Mouse (Mus musculus) limb, embryonic 12.5 days (tissue): ENCODE measurements at regions not wholly inside any gene's neighbourhood (a gene's known extent, or its start where the extent isn't known, plus 50 kb on each side); places are given as distances from the start of the nearest gene placed in this dataset.

ENCODE experiments used
- ATAC-seq: fragments of 200-750 bp; cut with Nextera tagmentation; 2 replicates; pipeline ENCODE4 v1.8.0; 2017; ENCODE audit warnings: low read depth, moderate TSS enrichment; ENCODE audit not compliant: insufficient number of reproducible peaks, insufficient read depth, low FRiP score, low TSS enrichment
- H3K27ac ChIP-seq: fragments of 300-500 bp; sonication (generic); 2 replicates; pipeline ENCODE4 v1.5.1; 2016; ENCODE audit warnings: mild to moderate bottlenecking, moderate library complexity
- H3K27me3 ChIP-seq: fragments of 300-500 bp; sonication (generic); 2 replicates; pipeline ENCODE4 v1.6.1; 2016; ENCODE audit warnings: mild to moderate bottlenecking, moderate library complexity
- H3K36me3 ChIP-seq: fragments of 300-500 bp; sonication (generic); 2 replicates; pipeline ENCODE4 v1.6.1; 2016; ENCODE audit warnings: mild to moderate bottlenecking, moderate library complexity
- H3K4me1 ChIP-seq: fragments of 300-500 bp; sonication (generic); replicated peaks from 2 replicates; pipeline ENCODE4 v1.6.1; 2016
- H3K4me2 ChIP-seq: fragments of 300-500 bp; sonication (generic); 2 replicates; pipeline ENCODE4 v1.6.1; 2016; ENCODE audit warnings: mild to moderate bottlenecking, moderate library complexity
- H3K4me3 ChIP-seq: fragments of 300-500 bp; sonication (generic); replicated peaks from 2 replicates; pipeline ENCODE4 v1.5.1; 2016; ENCODE audit warnings: mild to moderate bottlenecking
- H3K9ac ChIP-seq: fragments of 300-500 bp; sonication (generic); replicated peaks from 2 replicates; pipeline ENCODE4 v1.6.1; 2016; ENCODE audit warnings: mild to moderate bottlenecking, moderate library complexity
- H3K9me3 ChIP-seq: fragments of 300-500 bp; sonication (generic); 2 replicates; pipeline ENCODE4 v1.6.1; 2016; ENCODE audit warnings: mild to moderate bottlenecking, moderate library complexity
- WGBS: fragments of 180-500 bp; shearing (Covaris S2); methylation state at CpG from one replicate; pipeline ENCODE4 v1.1.7; 2016; 5-methylcytosine and 5-hydroxymethylcytosine counted together

DNA sequence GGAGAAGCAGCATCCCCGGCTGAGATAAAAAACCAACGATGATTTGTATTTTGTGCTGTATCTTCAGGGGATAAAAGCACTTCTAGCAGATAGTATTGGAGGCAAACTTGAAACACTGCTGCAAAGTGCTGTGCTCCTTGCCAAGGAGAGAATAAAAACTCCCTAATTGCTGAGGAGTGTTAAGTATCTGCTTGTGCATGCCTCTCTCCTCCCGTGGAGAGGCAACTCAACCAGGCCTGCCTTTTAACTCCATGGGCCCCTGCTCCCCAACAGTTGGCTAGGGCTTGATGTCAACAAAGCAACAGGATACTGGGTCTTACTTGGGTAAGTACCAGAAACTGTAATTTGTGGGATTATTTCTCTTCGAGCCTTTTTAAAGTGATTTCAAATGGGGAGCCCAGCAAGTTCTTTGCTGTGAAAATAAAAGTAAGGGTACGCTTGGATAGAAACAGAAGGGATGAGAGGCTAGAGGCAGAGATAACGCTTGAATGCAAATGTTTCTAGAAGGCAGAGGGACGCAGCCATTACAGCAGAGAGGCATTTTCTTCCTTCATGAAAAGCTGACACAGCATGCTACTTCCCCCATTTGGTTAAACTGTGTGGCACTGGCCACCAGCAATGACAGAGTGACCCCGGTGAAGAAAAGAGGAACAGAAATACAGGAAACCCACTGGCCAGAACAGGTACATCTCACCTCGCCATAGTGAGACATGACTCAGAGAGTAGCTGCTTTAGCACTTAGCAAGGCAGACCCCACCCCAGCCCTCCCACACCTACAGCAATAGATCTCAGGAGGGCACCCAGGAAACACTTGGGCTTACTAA is 369.0 kb upstream of the Spred2 start:
- Histone ChIP-seq H3K4me2 (no peak overlapping the region), H3K27me3 (no peaks in the 10 kb centered on the region), H3K9ac (no peak overlapping the region), H3K4me3 (no peak overlapping the region), H3K27ac (no peak overlapping the region), H3K4me1 (no peaks in the 10 kb centered on the region), H3K36me3 (no peaks in the 10 kb centered on the region), H3K9me3 (no peaks in the 10 kb centered on the region)
- ATAC-seq = no peak
- 73% methylated on average over 9 of the region's 9 CpGs for WGBS

DNA sequence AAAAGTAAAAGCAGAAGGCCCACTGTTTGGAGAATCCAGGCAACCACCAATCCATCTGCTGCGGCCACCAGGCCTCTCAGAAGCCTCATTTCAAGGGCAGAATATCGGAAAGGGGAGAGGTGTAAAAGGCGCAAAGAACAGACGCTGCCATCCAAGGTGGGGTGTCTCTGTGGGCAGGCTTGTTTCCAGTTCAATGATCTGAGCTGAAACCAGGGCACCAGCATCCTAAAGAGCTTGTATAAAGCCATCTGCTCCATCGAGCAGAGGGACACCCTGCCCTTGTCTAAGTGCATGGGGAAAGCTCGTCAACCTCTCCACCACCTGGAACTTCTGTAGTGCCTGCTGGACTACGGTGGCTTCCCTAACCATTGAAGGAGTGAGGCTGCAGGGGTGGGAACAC is 363.7 kb upstream of the Spred2 start:
- no peak overlapping the region for H3K9ac ChIP-seq
- no peaks in the 10 kb centered on the region for H3K4me1 ChIP-seq
- H3K36me3 ChIP-seq = no peaks in the 10 kb centered on the region
- no peak overlapping the region for H3K27ac ChIP-seq
- H3K27me3 ChIP-seq = no peaks in the 10 kb centered on the region
- 78% methylated on average over 7 of the region's 7 CpGs for WGBS
- H3K9me3 ChIP-seq = no peaks in the 10 kb centered on the region
- ATAC-seq = no peak
- H3K4me2 ChIP-seq = no peak overlapping the region
- no peak overlapping the region for H3K4me3 ChIP-seq

DNA sequence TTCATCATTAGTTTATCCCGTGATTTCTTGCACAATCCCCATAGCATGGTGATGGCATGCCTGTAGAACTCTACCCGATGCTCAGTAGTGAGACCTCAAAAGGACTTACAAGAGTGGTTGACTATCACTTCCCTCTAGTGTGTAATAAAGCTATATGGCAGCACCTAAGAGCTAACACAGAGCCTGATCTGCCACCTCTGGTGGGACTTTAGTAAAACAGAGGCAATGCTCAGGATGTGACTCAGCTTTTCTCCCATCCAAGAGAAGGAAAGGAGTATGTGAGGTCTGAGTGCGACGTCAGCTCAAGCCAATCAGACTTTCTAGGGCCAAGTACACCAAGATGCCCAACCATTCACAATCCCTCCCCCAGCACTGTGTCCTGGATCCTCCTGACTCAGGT is 361.5 kb upstream of the Spred2 start:
- H3K27ac ChIP-seq = no peak overlapping the region
- no peaks in the 10 kb centered on the region for H3K27me3 ChIP-seq
- no peaks in the 10 kb centered on the region for H3K9me3 ChIP-seq
- no peak overlapping the region for H3K9ac ChIP-seq
- no peak overlapping the region for H3K4me2 ChIP-seq
- WGBS = 90% methylated on average over 4 of the region's 4 CpGs
- H3K36me3 ChIP-seq = no peaks in the 10 kb centered on the region
- H3K4me1 ChIP-seq = no peaks in the 10 kb centered on the region
- no peak for ATAC-seq
- H3K4me3 ChIP-seq = no peak overlapping the region

DNA sequence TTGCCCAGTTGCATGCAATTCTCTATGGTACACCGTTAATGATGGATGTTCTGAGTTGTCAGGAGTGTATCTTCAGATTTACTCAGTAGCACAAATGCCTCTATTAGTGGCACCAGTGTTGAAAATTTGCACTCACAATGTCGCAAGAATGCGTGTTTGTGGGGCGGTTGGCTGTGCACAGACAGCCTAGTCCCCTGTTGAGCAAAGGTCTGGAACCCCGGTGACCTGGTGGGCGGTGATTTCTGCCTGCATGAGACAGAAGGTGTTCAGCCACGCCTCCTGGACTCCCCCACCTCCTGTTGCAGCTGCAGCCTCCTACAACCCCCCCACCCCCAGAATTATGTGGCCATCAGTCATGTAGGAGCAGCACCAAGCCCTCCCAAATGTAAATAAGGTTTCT is 338.9 kb upstream of the Spred2 start:
- no peak overlapping the region for H3K4me3 ChIP-seq
- 0 out of 2 replicates have a peak, but pooled peaks cover 4% of the 10 kb centered on the region for H3K9me3 ChIP-seq
- H3K27me3 ChIP-seq = no peaks in the 10 kb centered on the region; the same call in 1 of the 2 replicates
- no peak overlapping the region for H3K9ac ChIP-seq
- WGBS = 76% methylated on average over 7 of the region's 7 CpGs
- no peak overlapping the region for H3K4me2 ChIP-seq
- no peak for ATAC-seq
- no peak overlapping the region for H3K27ac ChIP-seq
- no peaks in the 10 kb centered on the region for H3K36me3 ChIP-seq
- no peaks in the 10 kb centered on the region for H3K4me1 ChIP-seq

DNA sequence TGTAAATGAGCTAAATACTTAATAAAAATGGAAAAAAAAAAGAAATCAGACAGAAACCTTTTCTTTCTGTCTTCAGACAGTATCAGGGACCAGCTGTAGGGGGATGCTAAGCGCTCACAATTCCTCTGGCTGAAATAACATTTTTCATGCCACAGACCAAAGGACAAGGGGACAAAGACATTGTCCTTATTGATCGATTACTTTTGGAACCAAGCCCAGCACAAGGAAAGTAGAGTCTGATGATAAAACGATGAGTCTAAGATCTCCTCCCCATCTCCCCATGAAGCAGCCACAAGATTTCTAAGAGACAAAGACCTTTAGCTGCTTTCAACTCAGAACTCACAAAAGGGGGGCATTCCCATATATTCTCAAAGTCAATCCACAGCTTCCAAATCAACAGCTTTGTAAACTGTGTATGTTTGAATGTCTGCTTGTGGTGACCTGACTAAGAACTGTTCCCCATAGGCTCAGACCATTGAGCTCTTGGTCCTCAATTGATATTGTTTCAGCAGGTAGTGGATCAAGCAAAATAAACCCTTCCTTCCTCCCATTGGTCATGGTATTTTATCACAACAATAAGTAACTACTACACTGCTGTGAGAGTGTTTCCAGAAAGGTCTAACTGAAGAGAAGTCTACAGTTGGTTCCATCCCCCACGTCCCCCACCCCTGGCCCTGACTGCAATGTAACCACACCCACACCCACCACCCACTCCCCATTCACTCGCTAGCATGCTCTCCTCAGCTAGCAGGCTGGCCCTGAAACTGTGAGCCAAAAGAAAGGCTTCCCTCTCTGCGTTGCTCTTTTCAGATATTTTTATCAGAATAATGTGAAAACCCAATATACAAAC is 331.4 kb upstream of the Spred2 start:
- WGBS = 86% methylated on average over 6 of the region's 6 CpGs

DNA sequence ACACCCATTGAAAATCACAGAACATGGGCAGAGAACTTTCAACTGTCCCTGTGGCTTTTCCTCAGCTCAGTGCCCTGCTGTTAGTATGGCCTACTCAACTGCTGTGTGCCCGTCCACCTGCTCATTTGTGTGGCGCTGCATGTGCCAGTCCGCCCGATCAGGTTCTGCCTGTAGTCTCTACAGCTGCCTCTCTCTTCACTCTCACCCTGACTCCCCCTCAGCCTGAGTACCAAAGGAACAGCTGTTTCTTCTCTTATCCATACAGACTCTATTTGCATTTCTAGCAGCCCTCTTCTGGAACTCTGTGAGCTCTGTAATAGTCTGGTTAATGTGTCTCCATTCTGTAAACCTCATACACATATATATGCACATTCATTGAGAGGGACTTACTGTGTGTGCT is 329.1 kb upstream of the Spred2 start:
- Histone ChIP-seq H3K27me3 (no peaks in the 10 kb centered on the region), H3K27ac (no peak overlapping the region), H3K9ac (no peak overlapping the region), H3K4me3 (no peak overlapping the region), H3K4me1 (no peaks in the 10 kb centered on the region), H3K36me3 (no peaks in the 10 kb centered on the region), H3K4me2 (no peak overlapping the region), H3K9me3 (no peaks in the 10 kb centered on the region)
- over 99% methylated on average over 4 of the region's 4 CpGs for WGBS
- no peak for ATAC-seq

More for the DNA sequence above, 331.4 kb upstream of the Spred2 start:
- H3K27ac ChIP-seq = no peak overlapping the region
- no peaks in the 10 kb centered on the region for H3K27me3 ChIP-seq
- H3K4me3 ChIP-seq = no peak overlapping the region
- H3K4me2 ChIP-seq = no peak overlapping the region
- H3K36me3 ChIP-seq = no peaks in the 10 kb centered on the region
- no peak for ATAC-seq
- no peaks in the 10 kb centered on the region for H3K4me1 ChIP-seq
- 0 out of 2 replicates have a peak, but pooled peaks cover 4% of the 10 kb centered on the region for H3K9me3 ChIP-seq
- no peak overlapping the region for H3K9ac ChIP-seq

DNA sequence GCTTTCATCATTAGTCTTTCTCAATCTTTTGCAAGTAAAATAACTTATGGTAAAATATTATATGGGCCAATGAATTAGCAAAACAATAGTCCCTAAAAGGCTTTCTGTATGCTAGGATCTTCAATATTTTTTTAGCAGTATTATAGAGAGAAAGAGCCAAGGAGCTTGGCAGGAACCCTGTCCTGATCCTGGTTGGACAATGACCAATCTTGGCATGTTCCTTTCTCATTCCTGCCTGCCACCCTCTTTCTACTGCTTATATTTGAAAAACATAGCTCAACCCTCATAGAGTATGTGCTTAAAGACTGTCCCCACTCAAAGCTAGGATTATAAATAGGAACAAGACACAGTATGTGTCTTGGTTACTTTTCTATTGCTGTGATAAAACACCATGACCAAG is 327.8 kb upstream of the Spred2 start:
- H3K27me3 ChIP-seq = no peaks in the 10 kb centered on the region
- H3K4me3 ChIP-seq = no peak overlapping the region
- ATAC-seq = no peak
- H3K36me3 ChIP-seq = no peaks in the 10 kb centered on the region
- H3K4me1 ChIP-seq = no peaks in the 10 kb centered on the region
- no peak overlapping the region for H3K4me2 ChIP-seq
- no peak overlapping the region for H3K27ac ChIP-seq
- no peaks in the 10 kb centered on the region for H3K9me3 ChIP-seq
- H3K9ac ChIP-seq = no peak overlapping the region

DNA sequence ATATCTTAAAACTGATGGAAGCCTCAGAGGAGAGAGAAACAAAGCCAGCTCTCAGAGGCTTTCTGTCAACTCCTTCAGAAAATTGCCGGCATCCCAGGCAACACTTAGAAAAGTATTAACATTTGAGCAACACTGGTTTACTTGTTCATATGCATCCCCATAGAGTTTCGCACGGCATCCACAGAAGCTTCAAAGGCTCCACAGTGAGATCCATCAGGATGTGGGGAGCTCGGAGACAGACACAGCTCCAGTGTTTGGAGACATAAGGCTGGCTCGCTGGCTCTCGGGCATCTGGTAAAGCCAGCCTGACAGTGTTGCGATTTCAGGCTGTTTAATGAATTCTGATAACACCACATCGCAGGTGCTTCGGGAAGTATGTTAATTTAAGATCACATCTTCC is 324.7 kb upstream of the Spred2 start:
- Histone ChIP-seq H3K4me3 (no peak overlapping the region), H3K36me3 (no peaks in the 10 kb centered on the region), H3K4me1 (0 out of 2 replicates have a peak, but pooled peaks cover 4% of the 10 kb centered on the region), H3K4me2 (no peak overlapping the region), H3K9ac (no peak overlapping the region), H3K9me3 (no peaks in the 10 kb centered on the region), H3K27me3 (no peaks in the 10 kb centered on the region; the same call in 1 of the 2 replicates), H3K27ac (no peak overlapping the region)
- 85% methylated on average over 9 of the region's 9 CpGs for WGBS
- ATAC-seq = no peak

DNA sequence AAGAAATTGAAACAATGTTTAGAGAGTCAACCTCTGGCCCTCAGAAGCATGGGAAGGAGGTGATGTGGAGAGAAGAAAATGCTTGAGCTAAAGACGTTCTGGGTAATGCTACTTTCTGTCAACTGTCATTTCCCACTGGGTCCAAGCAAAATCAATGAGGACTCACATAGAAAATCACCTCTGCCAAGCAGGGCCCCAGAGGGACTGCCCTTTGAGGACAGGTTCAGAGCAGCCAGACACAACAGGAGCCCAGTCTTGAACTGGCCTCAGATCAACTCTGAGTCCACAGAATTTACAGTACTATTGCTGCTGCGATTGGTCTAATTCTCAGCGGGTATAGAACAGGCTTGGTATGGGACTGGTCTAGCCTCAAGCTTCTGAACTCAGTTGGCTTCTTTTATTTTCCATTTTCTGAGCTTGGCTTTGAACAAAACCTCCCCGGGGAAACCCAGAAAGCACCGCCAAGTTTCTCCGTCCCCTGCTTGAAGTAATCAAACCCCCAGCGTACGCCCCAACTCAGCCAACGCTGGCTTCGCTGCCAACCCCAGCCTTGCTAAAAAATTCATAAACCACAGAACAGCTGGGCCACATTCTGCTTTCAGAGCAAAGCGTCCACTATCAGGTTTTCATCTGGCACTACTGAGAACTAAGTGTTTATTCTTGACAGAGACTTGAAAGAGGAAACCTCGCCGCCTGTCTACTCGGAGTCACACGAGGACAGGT is 322.8 kb upstream of the Spred2 start:
- no peak overlapping the region for H3K27ac ChIP-seq
- H3K4me2 ChIP-seq = no peak overlapping the region
- no peaks in the 10 kb centered on the region for H3K9me3 ChIP-seq
- H3K4me1 ChIP-seq = 0 out of 2 replicates have a peak, but pooled peaks cover 4% of the 10 kb centered on the region
- H3K4me3 ChIP-seq = no peak overlapping the region
- no peak for ATAC-seq
- WGBS = 80% methylated on average over 15 of the region's 15 CpGs
- peaks cover 3% of the 10 kb centered on the region; the same call in 1 of the 2 replicates for H3K27me3 ChIP-seq
- H3K36me3 ChIP-seq = no peaks in the 10 kb centered on the region
- no peak overlapping the region for H3K9ac ChIP-seq

DNA sequence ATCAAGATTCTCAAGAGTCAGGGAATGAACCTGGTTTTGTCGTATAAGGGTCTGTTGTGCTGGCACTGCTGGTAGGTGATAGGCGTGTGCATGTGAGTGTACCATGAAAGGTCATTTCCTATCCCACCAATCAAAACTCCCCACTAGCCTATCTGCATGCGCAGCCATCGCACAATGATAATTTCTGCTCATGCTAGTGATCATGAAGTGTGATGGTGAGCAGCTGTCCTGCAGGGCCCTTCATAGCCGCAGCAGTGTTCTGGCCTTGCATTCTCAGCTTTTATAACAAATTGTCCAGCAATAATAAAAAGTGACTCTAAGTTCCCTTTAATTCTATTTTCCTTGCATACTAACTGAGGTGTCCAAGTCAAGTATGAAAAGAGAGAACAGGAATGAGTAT is 321.7 kb upstream of the Spred2 start:
- no peak overlapping the region for H3K4me2 ChIP-seq
- 0 out of 2 replicates have a peak, but pooled peaks cover 4% of the 10 kb centered on the region for H3K4me1 ChIP-seq
- no peaks in the 10 kb centered on the region for H3K9me3 ChIP-seq
- H3K36me3 ChIP-seq = no peaks in the 10 kb centered on the region
- no peak overlapping the region for H3K9ac ChIP-seq
- peaks cover 3% of the 10 kb centered on the region; the same call in 1 of the 2 replicates for H3K27me3 ChIP-seq
- no peak overlapping the region for H3K27ac ChIP-seq
- ATAC-seq = no peak
- no peak overlapping the region for H3K4me3 ChIP-seq
- 89% methylated on average over 5 of the region's 5 CpGs for WGBS

DNA sequence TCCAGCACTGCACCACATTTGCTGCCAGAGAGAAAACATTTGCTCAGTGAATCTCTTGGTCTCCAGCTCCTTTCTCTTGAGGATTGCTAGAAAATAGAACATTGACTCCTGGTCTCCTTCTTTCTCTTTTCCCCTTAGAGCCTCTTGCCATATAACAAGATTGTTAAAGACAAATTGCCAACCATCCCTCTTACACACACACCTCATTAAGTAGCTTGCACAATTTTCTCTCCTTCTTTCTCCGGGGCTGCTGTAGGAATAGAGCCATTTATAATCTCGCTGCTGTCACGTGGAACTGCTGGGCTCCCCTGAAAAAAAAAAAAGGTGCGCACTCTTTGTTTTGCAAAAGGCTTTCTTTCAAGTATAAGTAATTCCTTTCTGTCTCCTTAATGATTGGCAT is 318.6 kb upstream of the Spred2 start:
- Histone ChIP-seq H3K4me1 (0 out of 2 replicates have a peak, but pooled peaks cover 4% of the 10 kb centered on the region), H3K36me3 (no peaks in the 10 kb centered on the region), H3K9me3 (no peaks in the 10 kb centered on the region), H3K9ac (no peak overlapping the region), H3K27ac (no peak overlapping the region), H3K27me3 (peaks cover 6% of the 10 kb centered on the region), H3K4me2 (no peak overlapping the region), H3K4me3 (no peak overlapping the region)
- 55% methylated on average over 4 of the region's 4 CpGs for WGBS
- no peak for ATAC-seq
